Mouse (Mus musculus) frontal cortex, postnatal 10 days (tissue): ENCODE measurements at regions not wholly inside any gene's neighbourhood (a gene's known extent, or its start where the extent isn't known, plus 50 kb on each side); places are given as distances from the start of the nearest gene placed in this dataset.
"Not testable (repeated sequence)": the region's sequence is repeated elsewhere in the genome, so short reads cannot be mapped to it uniquely, and the experiment has no call there.

Source experiments
- DNase-seq, 2 experiments: peaks; one replicate each; pipeline ENCODE4 v3.0.0; 2022; ENCODE audit warnings: low spot score in 2 of 2, mixed read lengths in 1 of 2

DNA sequence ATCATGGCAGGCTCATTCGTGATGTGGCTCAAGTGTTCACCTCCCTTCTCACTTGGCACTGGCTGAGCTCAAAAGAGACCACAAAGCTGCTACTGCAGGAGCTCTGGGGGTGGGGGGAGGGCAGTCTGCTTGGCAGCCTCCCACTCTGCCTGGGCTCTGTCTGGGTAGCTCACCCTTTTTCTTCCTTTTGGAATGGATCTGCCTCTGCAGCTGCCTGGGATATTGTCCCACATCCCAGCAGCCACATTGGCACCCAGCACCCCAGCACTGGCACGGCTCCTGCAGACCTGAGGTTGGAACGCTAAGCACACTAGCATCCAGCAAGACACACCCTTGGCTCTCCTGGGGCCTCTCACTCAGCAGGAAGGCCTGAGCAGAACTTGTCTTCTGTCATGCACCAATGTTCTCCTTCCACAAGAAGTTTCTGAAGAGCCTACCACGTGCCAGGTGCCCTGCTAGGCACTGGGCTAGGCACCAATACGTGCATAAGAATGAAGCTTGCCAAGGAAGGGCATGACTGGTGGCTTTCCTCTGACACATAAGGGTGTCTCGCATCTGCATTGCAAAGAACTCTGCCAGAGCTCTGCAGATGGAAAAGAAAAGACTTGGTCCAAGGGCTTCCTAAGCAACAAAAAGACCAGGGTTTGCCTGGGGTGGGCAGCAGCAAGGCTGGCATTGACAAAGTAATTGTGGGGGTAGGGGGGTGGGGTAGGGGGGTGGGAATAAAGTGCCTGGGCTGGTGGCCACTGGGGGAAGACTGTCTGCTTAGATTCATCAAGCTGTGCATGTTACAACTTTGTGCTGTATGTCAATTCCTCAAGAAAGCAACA, 112.1 kb upstream of the Sipa1l1 start:
- DNase-seq = not testable (repeated sequence)

DNA sequence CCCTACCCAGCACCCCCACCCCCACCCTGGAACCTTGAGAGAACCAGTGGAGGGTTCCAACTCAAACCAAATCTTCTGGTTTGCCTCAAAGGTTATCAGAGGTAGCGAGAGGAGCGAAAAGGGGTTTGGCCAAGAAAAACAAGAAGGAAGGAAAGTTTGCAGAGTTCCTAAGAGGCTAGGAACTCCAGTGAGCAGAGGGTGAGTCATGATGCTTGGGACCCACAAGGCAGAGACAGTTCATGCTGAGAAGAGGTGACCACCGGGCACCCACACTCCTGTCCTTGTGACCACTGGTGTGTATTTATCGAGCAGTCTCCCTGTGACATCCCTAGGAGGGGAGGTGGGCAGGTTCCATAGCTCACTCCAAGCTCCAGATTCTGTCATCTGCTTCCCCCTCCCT, 104.1 kb upstream of the Sipa1l1 start:
- no peak for DNase-seq

DNA sequence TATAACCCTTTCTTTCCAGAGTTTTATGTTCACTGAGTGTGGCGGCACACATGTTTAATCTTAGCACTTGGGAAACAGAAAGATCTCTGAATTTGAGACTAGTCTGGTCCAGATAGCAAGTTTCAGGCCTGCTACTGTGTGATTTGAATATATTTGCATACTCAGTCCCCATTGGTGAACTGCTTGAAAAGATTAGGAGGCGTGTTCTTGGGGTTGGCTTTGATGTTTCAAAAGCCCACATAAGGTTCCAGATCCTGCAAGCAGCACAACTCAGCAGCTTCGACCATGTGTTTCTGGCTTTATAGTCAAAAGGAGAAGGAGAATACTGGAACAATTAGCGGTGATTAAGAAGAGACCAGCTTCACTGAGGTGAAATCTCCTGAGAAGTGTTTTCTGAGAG, 102.3 kb upstream of the Sipa1l1 start:
- no peak for DNase-seq

DNA sequence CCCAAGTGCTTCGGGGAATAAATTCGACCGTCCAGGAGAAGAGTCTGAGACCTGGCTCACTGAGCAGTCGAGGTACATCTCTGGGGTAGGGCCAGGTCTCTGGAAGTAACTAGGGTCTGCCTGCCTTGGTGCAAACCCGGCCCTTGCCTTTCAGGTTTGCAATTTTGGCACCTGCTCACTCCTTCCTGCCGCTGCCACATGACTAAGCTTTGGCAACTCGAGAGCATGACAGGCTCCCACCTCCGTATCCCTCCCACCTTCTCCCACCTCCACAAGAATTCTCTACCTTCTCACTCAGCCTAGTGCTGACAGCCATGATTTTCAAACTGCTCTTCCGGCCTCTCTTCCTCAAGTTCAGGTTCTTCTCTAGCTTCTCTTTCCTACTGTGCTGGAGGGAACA, 99.5 kb upstream of the Sipa1l1 start:
- no peak for DNase-seq

DNA sequence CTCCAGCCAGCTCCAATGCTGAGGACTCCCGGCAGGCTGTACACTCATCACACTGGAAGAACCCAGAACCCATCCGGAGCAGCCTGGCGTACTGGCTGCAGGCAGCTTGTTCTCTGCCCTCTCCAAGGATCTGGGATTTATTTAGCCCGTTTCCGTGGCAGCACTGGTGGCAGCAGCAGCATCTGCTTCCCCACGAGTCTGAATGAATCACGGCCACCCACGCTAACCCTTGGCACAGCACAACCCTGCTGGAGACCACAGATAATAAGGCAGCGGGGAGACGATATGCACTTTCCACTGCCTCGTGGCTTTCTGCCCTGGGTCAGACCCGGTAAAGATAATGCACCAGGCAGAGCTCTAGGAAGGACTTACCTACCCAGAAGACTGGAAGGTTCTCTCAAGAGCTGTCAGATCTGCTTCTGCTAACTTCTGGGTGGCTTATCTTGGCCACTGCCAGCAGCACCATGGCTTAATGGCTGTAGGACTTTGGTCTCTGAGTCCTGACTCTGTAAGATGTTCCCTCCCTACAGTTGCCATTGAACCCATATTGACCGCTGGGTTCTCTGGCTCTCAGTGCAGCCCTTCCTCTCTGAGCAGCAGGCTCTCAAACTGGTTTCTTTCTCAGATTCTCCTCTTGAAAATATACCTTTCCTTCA, 96.2 kb upstream of the Sipa1l1 start:
- peak; percentile 71 to 80 for DNase-seq

DNA sequence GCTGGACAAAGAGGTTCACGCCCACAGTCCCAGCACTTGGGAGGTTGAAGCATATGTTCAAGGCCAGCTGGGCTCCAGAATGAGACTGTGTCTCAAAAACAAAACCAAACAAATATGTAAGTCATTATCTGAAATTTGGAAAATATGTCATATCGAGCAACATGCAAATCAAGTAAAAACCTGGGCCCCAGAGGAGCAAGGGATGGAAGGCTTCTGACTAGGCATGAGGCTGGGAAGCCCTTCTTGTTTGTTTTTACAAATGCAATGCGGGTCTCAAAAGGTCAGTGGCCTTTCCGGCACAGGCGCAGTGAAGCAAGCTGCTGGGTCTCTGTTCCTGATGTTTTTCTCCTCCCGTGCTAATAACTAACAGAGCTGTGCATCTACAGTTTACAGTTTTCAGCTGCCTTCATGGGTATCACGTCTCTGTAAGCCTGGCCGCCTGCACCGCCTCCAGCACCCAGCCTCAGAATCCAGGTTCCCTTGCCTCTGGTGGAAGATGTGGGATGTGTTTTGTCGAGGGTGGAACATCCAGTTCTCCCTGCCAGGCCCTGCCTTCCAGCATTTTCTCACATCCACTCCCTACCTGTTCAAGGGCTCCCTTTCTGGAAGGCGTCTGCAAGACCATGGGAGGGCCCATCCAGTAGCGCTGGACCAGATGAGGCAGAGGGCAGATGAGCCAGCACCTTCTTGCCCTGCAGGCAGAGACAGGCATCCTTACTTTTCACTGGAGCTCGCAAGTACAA, 93.5 kb upstream of the Sipa1l1 start:
- no peak for DNase-seq

DNA sequence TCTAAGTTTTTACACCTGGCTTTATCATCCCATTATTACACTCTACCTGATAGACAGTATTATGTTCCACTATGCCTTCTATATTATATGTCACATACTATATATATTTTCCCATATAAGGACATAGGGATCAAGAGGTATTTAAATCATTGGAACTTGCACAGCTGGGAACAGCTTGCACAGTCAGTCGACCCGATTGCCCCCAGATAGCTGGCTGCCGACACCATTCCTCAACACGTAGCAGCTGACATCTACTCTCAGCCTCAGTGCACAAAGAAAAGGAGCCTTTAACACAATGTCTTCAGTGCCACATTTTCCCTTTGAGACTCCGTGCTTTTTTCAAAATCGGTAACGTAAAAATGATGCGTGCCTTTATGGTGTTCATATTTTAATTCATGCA, 92.4 kb upstream of the Sipa1l1 start:
- DNase-seq = no peak

DNA sequence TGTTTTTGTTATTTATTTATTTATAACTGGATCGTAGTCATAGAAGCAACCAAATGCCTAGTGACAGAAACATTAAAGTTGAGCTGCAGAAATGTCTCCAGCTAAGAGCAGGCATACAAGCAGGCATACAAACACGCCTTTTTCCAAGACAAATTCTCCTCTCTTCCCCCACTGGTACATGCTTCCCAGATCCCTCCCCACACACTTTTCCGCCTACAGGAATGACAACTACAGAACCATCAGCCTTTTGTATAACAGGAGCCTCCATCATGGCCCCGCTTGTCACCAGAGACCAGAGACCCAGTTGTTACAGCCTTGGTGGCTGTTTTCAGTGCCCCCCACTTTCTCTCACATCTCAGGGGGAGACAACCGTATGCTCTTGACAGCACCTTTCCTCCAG, 91.2 kb upstream of the Sipa1l1 start:
- DNase-seq = no peak

DNA sequence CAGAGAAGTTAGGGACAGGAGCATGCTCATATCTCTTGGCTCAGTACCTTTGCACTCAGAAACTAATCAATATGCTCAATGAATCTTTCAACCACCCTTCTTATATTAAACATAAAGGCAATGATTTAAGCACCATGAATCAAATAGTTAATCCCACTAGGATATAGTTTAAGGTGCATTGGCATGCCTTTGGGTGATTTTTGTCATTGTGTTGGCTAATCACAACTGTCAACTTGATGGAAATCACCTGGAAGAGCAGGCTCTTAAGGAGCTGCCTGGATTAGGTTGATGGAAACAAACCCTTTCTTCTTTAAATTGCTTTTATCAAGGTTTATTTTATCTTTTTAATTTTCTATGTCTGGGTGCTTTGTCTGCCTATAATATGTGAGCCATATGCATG, 90.4 kb upstream of the Sipa1l1 start:
- no peak for DNase-seq

DNA sequence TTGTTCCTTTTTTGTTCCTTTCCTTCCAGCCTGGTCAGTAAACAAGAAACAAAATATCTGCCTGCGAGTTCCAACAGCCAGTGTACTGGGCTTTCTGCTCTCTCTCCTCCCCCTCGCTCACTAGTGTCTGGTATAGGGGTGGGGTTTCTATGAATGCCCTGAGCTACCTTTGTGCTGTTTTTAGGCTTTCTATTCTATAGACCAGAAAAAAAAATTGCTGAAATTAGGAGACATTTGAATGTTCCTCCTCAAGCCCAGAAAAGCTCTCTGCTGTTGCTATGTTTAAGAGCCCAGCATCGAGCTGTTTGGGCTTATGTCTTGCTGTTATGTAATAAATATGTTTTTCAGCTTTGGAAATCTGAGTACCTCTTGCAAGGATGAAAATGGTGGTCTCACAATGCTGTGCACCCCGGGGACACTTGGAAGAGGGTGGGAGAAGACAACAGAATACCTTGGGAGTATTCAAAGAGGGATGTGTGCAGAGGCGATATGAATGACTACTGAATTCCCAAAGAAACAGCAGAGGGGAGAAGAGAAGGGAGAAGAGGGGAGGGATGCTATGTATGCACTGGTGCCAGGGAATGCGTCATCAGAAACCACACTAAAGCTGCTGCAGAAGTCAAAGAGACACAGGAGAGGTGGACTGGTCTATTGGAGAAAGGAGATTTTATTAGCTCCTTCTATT, 88.8 kb upstream of the Sipa1l1 start:
- DNase-seq = no peak

DNA sequence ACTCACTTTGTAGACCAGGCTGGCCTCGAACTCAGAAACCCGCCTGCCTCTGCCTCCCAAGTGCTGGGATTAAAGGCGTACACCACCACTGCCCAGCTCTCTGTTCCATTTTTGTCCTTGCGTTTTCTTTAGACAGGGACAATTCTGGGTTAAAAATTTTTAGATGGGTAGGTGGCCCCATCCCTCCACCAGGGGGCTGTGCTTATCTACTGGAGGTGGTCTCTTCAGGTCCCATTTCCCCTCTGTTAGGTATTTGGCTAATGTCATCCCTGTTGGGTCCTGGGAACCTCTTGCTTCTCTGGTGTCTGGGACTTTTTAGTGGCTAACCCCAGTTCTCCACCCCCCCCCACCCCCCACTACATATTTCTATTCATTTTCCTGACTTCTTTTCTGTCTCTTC, 86.5 kb upstream of the Sipa1l1 start:
- DNase-seq = not testable (repeated sequence)

DNA sequence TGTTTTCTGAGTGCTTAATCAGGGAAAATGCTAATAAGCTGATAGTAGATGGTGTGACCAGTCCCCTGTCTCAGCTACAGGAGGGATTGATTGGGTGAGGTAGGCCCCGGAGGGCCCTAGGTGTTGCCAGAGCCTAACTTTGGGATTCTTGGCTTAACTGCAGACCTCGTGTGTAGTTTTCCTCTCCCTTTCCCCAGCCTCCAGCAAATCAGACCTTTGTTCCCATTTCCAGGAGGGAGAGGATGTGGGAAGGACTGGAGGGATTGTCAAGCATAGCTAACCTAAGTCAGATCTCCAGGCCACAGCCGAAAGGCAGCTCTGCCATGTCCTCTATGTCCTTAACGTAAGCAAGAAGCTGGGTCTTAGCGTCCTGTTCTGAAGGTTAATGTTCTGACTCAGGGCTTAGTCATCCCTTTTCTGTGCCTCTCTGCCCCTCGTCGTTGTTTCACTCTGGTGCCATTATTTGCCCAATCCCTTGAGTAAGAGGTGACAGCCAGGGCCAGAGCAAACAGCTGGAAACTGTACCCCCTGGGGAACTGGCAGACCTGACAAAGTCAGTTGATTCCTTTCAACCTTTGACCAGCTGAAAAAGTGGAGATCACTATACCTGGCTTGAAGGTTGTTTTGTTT, 83.2 kb upstream of the Sipa1l1 start:
- no peak for DNase-seq

DNA sequence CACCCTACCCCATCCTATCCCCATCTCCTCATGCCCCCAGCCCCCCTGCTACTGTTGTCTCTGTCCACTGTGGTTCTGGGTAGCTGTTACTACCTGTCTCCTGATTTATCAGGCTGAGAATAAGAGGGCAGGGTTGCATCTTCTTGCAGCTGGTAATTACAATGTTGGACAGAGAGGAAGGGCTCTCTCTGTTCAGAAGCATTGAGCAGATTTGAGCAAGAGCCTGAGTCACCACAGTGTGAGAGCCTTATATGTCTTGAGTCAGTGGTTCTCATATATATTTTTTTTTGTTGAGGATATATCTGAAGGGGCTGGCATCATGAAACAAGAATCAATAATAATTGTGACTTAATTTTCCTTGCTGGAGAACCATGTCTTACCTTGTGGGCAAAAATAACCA, 82.7 kb upstream of the Sipa1l1 start:
- DNase-seq = no peak

DNA sequence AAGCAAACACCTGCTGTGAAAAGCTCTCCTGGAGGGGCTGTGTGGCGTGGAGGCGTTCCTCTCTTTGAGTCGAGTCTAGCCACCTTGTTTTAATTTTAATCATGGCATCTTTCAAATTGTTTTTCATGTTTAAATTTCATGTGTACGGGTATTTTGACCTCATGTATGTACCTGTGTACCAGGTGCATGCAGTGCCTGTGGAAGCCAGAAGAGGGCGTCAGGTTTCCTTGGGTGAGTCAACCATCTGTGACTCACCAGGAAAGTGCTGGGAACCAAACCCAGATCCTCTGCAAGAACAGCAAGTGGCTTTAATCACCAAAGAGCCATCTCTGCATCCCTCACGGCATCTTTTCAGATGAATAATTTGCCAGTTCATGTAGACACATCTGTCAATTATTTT, 79.8 kb upstream of the Sipa1l1 start:
- DNase-seq = no peak

DNA sequence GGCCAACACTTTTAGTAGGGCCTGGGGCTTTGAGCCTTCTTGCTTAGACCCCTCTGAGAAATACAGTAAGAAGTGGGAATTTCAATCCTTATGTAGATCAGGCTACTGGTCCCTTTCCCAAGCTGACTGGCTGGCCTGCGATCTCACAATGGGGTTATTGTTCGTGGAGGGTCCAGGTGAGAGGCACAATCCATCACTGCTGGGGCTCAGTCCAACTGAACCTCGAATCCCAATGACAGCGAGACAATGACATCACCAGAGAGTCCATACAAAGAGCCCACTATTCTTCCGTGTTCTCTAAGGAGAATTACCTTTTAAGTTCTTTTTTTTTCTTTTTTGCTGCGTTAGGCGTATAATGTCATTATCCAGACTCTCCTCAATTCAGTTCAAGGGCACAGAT, 75.8 kb upstream of the Sipa1l1 start:
- no peak for DNase-seq

DNA sequence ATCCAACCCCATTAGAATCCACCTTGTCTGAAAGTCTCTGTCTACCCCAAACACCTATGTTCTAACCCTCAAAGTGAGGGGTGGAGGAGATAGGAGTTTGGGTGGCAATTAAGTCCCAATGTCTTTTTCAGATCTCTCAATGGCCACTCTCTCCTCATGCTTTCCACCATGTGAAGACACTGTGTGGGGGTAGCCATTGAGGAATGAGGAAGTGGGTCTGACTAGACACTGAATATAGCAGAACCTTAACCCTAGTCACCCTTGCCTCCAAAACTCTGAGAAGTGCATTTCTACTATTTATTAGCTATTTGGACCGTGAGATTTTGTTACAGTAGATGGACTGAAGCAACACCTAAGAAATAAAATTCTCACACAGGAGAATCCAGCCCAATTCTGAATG, 73.7 kb upstream of the Sipa1l1 start:
- no peak for DNase-seq

DNA sequence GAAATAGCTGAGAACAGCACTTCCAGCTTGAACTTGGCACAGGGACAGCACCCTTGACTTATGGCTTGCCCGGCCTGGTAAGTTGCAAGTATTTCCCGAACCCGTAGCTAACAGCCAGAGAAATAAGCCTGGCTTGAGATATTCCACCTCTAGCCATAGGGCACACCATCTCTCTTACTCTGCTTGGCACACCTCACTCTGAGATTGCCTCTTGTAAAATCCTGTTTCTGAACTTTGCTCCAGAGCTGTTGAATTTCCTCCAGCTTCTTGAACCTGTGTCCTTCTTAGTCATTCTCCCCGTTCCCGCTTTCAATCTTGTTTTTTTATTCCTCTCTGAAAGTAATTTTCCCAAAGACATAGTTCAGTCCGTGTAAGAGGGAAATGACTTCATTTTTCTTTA, 72.0 kb upstream of the Sipa1l1 start:
- DNase-seq = no peak

DNA sequence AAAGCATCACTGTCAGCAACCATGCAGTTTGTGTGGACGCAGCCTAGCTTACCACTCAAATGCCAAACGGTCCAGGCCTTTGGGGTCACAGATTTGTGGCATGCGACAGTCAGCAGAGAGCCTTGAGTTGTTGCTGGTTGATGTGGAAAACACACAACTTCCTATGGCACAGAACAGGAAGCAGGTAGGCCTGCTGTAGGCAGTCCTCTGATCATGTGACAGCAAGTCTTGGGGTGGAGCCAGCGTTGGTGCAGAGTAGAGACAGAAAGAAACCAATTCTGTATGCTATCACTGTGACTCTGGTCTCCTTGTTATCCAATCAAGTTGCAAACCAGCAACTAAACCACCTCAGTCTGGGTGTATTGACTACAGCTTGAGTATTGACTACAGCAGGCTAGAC, 71.5 kb upstream of the Sipa1l1 start:
- no peak for DNase-seq

DNA sequence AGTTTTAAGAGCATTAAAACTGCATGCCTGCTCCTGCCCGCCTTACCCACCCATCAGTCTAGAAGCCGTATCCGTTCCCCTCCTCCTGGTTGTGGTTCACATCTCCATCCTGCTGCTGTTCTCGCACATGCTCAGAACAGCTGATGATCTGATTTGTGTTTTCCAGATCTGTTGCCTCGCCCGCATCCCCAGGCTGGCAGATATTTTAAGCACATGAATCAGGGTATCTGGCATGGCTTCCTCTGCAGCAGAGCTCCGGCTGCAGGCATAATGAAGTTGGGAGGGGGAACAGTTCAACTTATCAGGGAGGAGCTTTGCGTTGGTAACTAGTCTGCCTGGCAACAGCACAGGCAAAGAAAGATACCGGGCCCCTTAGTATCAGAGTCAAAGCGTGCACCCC, 64.9 kb upstream of the Sipa1l1 start:
- DNase-seq = peak; percentile 70 to 84

DNA sequence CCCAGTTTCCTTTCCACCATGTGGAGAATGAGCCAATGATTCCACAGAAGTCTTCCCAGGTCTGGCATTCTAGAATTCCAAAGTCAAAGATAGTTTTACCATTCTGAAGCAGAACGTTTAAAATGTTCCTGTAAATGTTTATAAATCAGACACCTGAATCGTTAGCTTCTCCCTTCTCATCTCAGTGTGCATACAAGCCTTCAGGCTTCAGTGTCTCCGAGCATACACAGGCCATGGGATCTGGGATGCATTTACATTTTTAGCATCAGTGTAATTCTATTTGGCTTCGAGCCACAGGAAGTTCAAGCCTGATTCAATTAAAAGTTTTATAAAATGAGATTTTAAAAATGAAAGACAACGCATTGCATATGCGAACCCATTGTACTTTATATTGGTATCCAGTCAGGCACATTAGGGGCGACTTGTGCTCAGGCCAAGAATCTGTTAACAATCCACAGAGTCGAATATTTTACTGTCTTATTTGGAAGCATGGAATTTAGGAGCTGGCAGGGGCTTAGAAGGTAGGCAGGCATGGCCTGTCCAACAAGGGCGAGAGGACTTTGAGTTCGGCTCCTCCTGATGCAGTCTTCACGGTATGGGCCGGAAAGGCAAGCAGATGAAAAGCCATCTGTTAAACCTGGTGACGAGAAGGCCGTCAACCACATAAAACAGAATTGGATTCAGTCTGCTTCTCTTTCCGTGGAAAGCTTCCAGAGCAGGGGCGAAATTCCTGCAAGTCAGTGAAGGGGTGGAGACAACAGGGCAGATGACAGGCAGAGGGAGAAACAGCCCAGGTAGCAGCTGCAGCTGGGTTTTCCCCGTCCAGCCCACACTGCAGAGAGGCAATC, 63.7 kb upstream of the Sipa1l1 start:
- peak; percentile 31 to 45 for DNase-seq

DNA sequence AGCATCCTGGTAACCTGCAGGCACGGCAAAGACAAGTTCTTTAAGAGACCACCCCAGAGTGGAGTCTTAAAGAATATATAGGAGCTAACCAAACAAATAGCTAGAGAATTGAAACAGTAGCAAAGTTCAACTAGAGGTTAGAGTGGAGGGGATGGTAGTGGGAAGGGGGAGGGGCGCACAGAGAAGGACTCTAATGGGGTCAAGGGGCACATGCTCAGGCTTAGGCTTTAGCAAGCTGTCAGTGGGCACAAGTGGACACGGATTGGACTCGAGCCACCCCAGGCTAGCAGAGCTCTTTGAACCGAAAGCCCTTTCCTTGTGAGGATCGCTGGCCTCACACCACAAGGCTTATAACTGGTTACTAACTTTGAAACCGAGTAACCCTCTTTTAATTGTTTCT, 53.4 kb upstream of the Sipa1l1 start:
- DNase-seq = no peak
